Mouse (Mus musculus): ENCODE measurements at regions not wholly inside any gene's neighbourhood (a gene's known extent, or its start where the extent isn't known, plus 50 kb on each side); places are given as distances from the start of the nearest gene placed in this dataset.

DNA sequence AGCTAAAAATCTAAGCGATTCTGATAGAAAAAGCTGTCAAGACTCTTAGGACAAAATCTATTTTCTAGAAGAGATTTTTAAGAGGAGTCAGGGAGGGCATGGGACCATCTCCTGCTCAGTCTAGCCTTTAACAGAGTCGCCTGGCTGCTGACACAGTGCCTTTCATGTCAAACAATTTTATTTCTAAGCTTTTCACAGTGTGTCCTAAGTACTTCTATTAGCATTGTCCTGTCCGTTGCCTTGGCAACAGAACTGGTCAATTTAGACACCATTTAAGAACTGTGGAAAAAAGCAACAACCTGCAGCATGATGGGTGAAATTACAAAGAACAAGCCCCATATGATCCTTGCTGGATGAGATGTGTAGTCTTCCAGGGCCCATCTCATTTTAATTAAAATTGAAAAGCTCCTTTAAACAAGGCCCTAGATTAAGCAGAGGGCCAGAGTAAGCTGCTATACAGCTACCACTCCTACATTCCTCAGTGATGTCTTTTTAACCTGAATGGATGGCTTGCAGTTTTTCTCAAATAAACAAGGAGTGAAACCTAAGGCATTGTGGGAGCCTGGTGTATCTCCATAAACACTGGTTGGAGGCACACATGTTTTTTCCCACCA is 133.0 kb upstream of the Nrsn1 start:
- H3K27ac ChIP-seq = no peak overlapping the region
- no peak for ATAC-seq (ENCODE audit: borderline replicate concordance, extremely low read depth, low FRiP score, low TSS enrichment)
- WGBS = 64% methylated on average over 3 of the region's 3 CpGs
- no peak overlapping the region for H3K4me2 ChIP-seq
- H3K4me3 ChIP-seq = no peak overlapping the region
- no peaks in the 10 kb centered on the region for H3K4me1 ChIP-seq
- no peaks in the 10 kb centered on the region for H3K36me3 ChIP-seq
- H3K9ac ChIP-seq = no peak overlapping the region
- no peaks in the 10 kb centered on the region for H3K27me3 ChIP-seq
- no peaks in the 10 kb centered on the region for H3K9me3 ChIP-seq

DNA sequence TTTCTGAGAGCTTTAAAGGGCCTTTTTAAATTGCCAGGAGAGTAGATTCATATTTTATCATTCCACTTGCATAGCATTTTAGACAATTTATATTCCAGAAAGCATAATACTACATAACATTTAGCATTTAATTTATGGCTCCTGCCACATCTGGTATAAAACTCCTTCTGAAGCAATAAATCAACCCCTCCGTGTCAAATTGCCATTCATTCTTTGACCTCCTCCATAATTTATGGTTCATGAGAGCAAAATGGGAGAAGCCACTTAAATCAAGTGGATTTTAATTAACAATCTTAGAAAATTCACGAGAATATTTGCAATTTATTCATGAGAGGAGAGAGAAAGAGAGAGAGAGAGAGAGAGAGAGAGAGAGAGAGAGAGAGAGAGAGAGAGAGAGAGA is 132.4 kb upstream of the Nrsn1 start:
- no peak for ATAC-seq (ENCODE audit: borderline replicate concordance, extremely low read depth, low FRiP score, low TSS enrichment)
- 46% methylated on average over 2 of the region's 2 CpGs for WGBS

DNA sequence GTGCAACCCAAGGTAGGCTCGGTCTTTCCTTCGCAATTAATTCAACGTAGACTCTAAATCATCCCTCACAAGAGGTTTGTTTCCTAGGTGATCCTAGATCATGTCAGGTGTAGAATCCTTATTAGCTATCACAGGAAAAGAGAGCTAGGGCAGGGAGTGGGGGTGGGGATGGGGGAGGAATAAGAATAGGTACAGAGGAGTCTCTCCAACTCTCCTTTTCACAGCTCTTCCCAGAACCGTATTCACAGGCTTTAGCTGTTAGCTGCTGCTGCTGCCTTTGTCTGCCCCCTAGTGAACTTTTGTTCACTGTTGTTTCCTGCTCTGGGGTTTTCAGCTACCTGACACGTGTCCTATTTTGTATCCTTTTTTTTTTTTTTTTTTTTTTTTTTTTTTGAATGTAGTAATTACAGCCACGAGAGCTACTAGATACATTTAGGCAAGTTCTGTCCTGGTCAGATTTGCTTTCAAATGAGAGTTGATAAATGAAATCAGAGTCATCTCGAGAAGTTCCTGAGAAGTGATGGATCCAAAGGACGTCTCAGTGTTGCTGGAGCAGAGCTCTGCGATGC is 131.7 kb upstream of the Nrsn1 start:
- 66% methylated on average over 9 of the region's 9 CpGs for WGBS
- H3K9ac ChIP-seq = no peak overlapping the region

More for the DNA sequence above, 132.4 kb upstream of the Nrsn1 start:
- Histone ChIP-seq H3K4me1 (no peaks in the 10 kb centered on the region), H3K36me3 (no peaks in the 10 kb centered on the region), H3K4me2 (no peak overlapping the region), H3K9ac (no peak overlapping the region), H3K27ac (no peak overlapping the region), H3K27me3 (no peaks in the 10 kb centered on the region), H3K9me3 (no peaks in the 10 kb centered on the region), H3K4me3 (no peak overlapping the region)

DNA sequence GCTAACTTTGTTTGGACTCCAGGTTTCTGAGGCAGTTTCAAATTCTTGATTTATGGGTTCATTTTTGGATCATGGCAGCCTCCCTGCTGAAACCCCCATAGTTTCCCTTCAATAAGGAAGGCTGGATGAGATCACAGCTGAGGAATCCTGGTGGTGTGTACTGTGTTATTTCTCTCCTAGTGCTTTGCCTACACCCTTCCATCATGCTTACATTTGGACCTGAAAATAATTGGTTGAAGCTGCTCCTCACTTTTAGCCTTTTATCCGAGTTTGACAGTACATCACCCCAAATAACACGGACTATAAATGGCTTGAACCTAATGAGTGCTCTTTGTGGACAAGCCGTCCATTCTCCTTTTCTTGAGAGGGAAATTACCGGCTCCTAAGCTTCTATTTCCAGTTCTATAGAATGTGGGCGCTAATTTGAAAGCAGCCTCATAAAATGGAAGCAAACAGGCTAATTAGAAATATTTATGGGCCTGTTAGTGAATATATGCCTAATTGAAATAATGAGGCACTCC is 122.5 kb upstream of the Nrsn1 start:
- Histone ChIP-seq H3K4me1 (no peaks in the 10 kb centered on the region), H3K27ac (no peak overlapping the region), H3K27me3 (no peaks in the 10 kb centered on the region), H3K4me2 (no peak overlapping the region), H3K9me3 (no peaks in the 10 kb centered on the region), H3K36me3 (no peaks in the 10 kb centered on the region), H3K9ac (no peak overlapping the region), H3K4me3 (no peak overlapping the region)
- no peak for ATAC-seq (ENCODE audit: borderline replicate concordance, extremely low read depth, low FRiP score, low TSS enrichment)
- 82% methylated on average over 5 of the region's 5 CpGs for WGBS

More for the DNA sequence above, 131.7 kb upstream of the Nrsn1 start:
- H3K27ac ChIP-seq = no peak overlapping the region
- no peak for ATAC-seq (ENCODE audit: borderline replicate concordance, extremely low read depth, low FRiP score, low TSS enrichment)
- no peaks in the 10 kb centered on the region for H3K27me3 ChIP-seq
- no peaks in the 10 kb centered on the region for H3K36me3 ChIP-seq
- H3K4me3 ChIP-seq = no peak overlapping the region
- no peaks in the 10 kb centered on the region for H3K4me1 ChIP-seq
- H3K9me3 ChIP-seq = no peaks in the 10 kb centered on the region
- H3K4me2 ChIP-seq = no peak overlapping the region

DNA sequence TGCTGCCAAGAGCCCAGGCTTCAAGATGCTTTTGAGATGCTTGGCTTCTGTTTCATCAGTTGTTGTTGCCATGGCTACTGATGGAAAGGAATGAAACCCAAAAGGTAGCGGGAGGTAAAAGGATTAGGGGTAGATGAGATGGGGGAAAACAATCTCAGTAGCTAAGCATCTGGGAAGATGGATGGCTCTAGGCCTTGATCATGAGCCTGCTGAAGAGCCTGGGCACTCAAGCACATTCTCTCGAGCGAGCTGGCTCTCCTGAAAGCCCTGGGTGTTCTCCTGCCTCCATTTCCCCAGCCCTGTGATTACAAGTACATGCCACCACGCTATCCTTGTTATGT is 92.3 kb upstream of the Nrsn1 start:
- Histone ChIP-seq H3K4me2 (no peak overlapping the region), H3K36me3 (no peaks in the 10 kb centered on the region), H3K9ac (no peak overlapping the region), H3K4me3 (no peak overlapping the region), H3K27ac (no peak overlapping the region), H3K4me1 (no peaks in the 10 kb centered on the region), H3K27me3 (no peaks in the 10 kb centered on the region), H3K9me3 (no peaks in the 10 kb centered on the region)
- ATAC-seq (ENCODE audit: borderline replicate concordance, extremely low read depth, low FRiP score, low TSS enrichment) = no peak
- whole genome bisulfite sequencing = 68% methylated on average over 4 of the region's 4 CpGs

DNA sequence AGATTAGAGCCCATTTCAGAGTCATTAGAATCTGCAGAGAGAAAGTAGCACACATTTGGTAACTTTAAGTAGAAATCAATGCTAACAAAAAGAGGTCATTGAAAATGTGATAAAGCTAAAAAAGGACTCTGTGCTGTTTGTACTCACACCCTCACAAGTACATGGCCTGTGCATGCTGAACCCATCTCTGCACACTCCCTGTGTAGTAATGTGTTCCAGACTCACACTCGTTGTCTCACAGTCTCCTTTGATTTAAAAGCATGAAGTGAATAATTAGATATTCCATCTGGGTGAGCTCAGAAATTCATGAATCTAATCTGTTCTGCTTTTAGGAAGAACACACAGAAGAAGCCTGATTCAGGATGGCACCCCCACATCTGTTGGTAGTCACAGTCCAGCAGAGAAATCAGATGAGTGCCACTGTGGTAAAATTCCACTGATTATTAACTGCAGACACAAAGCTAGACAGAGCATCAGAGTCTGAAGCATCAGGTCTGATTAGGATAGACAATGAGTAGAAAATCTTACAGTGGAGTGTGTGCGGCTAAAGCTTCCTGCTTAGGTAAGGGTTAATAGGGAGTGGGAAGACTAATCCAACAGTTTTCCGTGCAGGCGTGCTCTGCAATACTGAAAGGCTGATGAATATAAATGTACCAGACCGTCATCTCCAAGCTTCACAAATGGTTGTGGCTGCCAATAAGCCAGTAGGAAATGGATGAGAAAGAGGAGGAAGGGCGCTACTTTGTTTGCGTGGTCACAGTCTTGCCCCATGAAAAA is 91.7 kb upstream of the Nrsn1 start:
- Histone ChIP-seq H3K27ac (no peak overlapping the region), H3K27me3 (no peaks in the 10 kb centered on the region), H3K9me3 (no peaks in the 10 kb centered on the region), H3K4me2 (no peak overlapping the region), H3K9ac (no peak overlapping the region), H3K4me1 (no peaks in the 10 kb centered on the region), H3K36me3 (no peaks in the 10 kb centered on the region), H3K4me3 (no peak overlapping the region)
- 61% methylated on average over 7 of the region's 7 CpGs for WGBS
- no peak for ATAC-seq (ENCODE audit: borderline replicate concordance, extremely low read depth, low FRiP score, low TSS enrichment)

DNA sequence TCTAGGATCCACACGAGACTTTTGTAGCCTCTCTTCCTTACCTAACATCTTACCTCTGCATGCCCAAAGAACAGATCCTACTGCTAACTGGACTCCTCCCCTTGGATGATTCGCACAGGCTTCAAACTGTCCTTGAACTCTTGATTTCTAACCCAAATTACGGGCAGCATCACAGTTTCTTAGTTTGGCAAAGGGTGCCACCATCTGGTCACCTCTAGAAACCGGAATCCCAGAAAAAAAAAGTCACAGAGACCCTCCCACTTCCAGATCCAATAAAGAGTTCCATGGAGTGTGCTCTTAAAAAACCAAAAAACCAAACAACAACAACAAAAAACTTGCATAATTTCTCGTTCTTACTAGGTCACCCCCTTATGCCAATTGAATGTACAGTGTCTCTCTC is 77.3 kb upstream of the Nrsn1 start:
- H3K4me1 ChIP-seq = no peaks in the 10 kb centered on the region
- no peak overlapping the region for H3K27ac ChIP-seq
- WGBS = 38% methylated on average over 5 of the region's 5 CpGs
- H3K9ac ChIP-seq = no peak overlapping the region
- no peaks in the 10 kb centered on the region for H3K36me3 ChIP-seq
- H3K4me3 ChIP-seq = no peak overlapping the region
- H3K9me3 ChIP-seq = no peaks in the 10 kb centered on the region
- no peaks in the 10 kb centered on the region for H3K27me3 ChIP-seq
- no peak overlapping the region for H3K4me2 ChIP-seq
- no peak for ATAC-seq (ENCODE audit: borderline replicate concordance, extremely low read depth, low FRiP score, low TSS enrichment)

DNA sequence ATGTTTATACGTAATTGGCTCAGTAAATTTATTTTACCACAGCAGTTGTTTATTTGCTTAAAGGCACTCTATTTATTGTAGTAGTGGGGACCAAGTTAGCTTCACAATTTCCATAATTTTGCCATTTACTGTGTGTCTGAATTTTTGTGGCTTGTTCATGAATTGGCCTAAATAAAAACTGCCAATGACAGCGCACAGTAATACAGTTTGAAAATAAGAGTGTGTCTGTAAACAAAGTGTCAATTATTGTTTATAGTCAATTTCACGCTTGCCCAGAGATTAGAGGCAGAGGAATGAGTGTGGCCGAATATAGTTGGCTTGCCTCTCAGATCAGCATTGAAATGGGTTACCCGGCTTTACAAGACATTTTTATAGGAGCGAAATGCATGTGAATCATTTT is 73.0 kb upstream of the Nrsn1 start:
- Histone ChIP-seq H3K9me3 (no peaks in the 10 kb centered on the region), H3K4me1 (no peaks in the 10 kb centered on the region), H3K9ac (no peak overlapping the region), H3K36me3 (no peaks in the 10 kb centered on the region), H3K4me2 (no peak overlapping the region), H3K4me3 (no peak overlapping the region), H3K27me3 (no peaks in the 10 kb centered on the region), H3K27ac (no peak overlapping the region)
- 55% methylated on average over 6 of the region's 6 CpGs for WGBS
- peak; percentile 52; the same call in 1 of the 2 replicates for ATAC-seq (ENCODE audit: borderline replicate concordance, extremely low read depth, low FRiP score, low TSS enrichment)

DNA sequence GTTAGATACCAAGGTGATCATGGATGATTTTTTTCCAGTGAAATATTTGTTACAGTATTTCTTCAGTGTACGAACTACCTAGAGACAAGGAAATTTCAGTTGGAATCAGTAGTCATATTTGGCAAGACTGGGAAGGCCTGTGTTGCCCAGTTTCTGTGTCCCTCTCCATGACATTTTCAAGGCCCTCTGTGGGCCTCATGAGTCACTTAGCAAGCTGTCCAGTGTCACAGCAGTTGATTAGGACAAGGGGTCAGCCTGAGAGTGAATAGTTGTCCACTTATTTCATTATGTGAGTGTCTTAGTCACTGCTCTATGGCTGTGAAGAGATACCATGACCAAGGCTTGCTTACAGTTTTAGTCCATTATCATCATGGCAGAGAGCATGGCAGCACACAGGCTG is 71.5 kb upstream of the Nrsn1 start:
- no peak overlapping the region for H3K4me2 ChIP-seq
- H3K4me3 ChIP-seq = no peak overlapping the region
- no peak overlapping the region for H3K9ac ChIP-seq
- H3K36me3 ChIP-seq = no peaks in the 10 kb centered on the region
- no peak for ATAC-seq (ENCODE audit: borderline replicate concordance, extremely low read depth, low FRiP score, low TSS enrichment)
- 76% methylated on average over 1 of the region's 1 CpGs for WGBS
- no peaks in the 10 kb centered on the region for H3K9me3 ChIP-seq
- no peaks in the 10 kb centered on the region for H3K4me1 ChIP-seq
- no peaks in the 10 kb centered on the region for H3K27me3 ChIP-seq
- no peak overlapping the region for H3K27ac ChIP-seq

DNA sequence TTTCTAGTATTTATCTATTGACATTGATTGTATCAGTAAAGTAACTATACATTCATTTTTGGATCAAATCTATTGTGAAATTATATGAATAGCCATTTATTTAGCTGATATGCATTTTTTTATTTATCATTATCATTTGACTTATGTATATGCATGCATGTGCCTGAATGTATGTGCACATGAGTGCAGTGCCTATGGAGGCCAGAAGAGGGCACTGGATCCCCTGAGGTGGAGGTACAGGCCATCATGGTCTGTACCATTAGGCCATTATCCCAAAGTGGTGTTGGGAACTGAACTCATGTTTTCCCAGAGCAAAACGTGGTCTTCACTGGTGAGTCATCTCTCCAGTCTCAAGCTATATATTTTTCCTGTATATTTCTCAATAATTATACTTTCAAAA is 63.5 kb upstream of the Nrsn1 start:
- no peaks in the 10 kb centered on the region for H3K36me3 ChIP-seq
- H3K4me3 ChIP-seq = no peak overlapping the region
- H3K9me3 ChIP-seq = no peaks in the 10 kb centered on the region
- no peak for ATAC-seq (ENCODE audit: borderline replicate concordance, extremely low read depth, low FRiP score, low TSS enrichment)
- H3K9ac ChIP-seq = no peak overlapping the region
- H3K27ac ChIP-seq = no peak overlapping the region
- H3K27me3 ChIP-seq = no peaks in the 10 kb centered on the region
- H3K4me2 ChIP-seq = no peak overlapping the region
- 81% methylated on average over 1 of the region's 1 CpGs for WGBS
- no peaks in the 10 kb centered on the region for H3K4me1 ChIP-seq

All from lung, embryonic 15.5 days (tissue).